ENCODE assay signal across 8 mouse cellular contexts in the genomic region with DNA sequence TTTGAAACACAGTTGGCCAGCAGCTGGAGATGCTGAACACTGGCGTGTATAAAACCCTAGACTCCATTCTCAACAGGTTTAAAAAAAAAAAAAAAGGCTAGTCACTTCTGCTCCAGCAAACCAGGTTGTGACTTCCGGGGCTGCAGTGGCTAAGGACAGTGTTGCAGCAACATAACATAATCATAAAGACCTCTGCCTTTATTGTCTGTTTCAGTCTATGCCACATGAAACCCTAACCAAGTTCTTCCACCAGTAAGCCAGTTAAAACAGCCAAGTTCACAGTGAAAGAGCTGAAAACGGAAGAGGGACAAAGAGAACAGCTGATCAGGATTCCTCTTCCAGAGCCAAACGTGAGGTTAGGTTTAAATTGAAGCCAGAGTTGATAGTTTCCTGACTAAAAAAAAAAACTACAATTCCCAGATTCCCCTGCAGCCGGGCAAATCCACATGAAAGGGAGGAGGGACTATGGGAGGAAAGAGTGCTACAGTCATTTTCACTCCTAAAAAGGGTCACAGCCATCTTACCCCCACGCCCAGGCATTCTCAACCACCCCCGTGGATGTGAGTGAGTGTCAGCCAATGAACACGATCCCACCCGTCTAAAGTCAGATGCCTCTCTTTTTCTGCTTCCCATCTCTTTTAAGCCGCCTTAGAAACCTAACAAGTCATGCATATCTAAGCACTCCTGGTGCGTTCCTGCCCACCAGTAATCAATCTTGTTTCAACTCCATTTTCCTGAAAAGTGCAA.
DNase-seq lines count a peak whose midpoint lies in the region; ATAC-seq and TF ChIP-seq lines count a peak whose summit lies in the region.

No protein-coding gene starts in this region.

- 11% methylated on average over 11 of the region's 11 CpGs for WGBS in embryonic facial prominence, embryonic 14.5 days
- WGBS in heart, embryonic 13.5 days, result 15% methylated on average over 11 of the region's 11 CpGs
- 15% methylated on average over 11 of the region's 11 CpGs for WGBS in liver, embryonic 12.5 days (ENCODE audit: insufficient replicate concordance)

- peak overlapping the region; percentile 61 for H3K4me2 ChIP-seq in embryonic facial prominence, embryonic 14.5 days (ENCODE audit: low read depth, low read length)
- peak overlapping the region; percentile 70 for H3K4me2 ChIP-seq in heart, embryonic 13.5 days
- H3K4me2 ChIP-seq in liver, embryonic 12.5 days, result peak overlapping the region; percentile 61
- peak overlapping the region; percentile 63 for H3K4me2 ChIP-seq in myocyte (ENCODE audit: low read depth)

- peak; percentile 17 to 21 for DNase-seq in urinary bladder, postnatal 36 days (ENCODE audit: low spot score in 2 of 2)
- DNase-seq in urinary bladder, adult 2 months (ENCODE audit: low spot score), result no peak
- peak; percentile 80 for DNase-seq in embryonic facial prominence, embryonic 14.5 days (ENCODE audit: low spot score)
- DNase-seq in kidney, postnatal 14 days, result peak; percentile 68
- DNase-seq in T-cell, adult 2 months (ENCODE audit: low spot score), result no peak

- no peaks in the 10 kb centered on the region for H3K36me3 ChIP-seq in embryonic facial prominence, embryonic 14.5 days (ENCODE audit: control insufficient read depth, insufficient read depth, low read length)
- H3K36me3 ChIP-seq in heart, embryonic 13.5 days, result no peaks in the 10 kb centered on the region
- no peaks in the 10 kb centered on the region for H3K36me3 ChIP-seq in liver, embryonic 12.5 days
- H3K36me3 ChIP-seq in myocyte (ENCODE audit: control insufficient read depth, insufficient read depth), result no peaks in the 10 kb centered on the region

- H3K4me1 ChIP-seq in embryonic facial prominence, embryonic 14.5 days (ENCODE audit: control insufficient read depth, insufficient read depth, low read length), result no peaks in the 10 kb centered on the region
- H3K4me1 ChIP-seq in heart, embryonic 13.5 days, result peaks cover 4% of the 10 kb centered on the region; the same call in 1 of the 2 replicates
- peaks cover 54% of the 10 kb centered on the region for H3K4me1 ChIP-seq in liver, embryonic 12.5 days

- H3K9ac ChIP-seq in embryonic facial prominence, embryonic 14.5 days (ENCODE audit: low read depth, low read length), result peak overlapping the region; percentile 47; the same call in 1 of the 2 replicates
- H3K9ac ChIP-seq in heart, embryonic 13.5 days, result peak overlapping the region; percentile 78
- peak overlapping the region; percentile 41; the same call in 1 of the 2 replicates for H3K9ac ChIP-seq in liver, embryonic 12.5 days

- H3K9me3 ChIP-seq in embryonic facial prominence, embryonic 14.5 days (ENCODE audit: control insufficient read depth, low read length), result no peaks in the 10 kb centered on the region
- H3K9me3 ChIP-seq in heart, embryonic 13.5 days, result no peaks in the 10 kb centered on the region
- H3K9me3 ChIP-seq in liver, embryonic 12.5 days (replicated peaks), result no peaks in the 10 kb centered on the region

- no peaks in the 10 kb centered on the region for H3K79me2 ChIP-seq in myocyte (ENCODE audit: control insufficient read depth, insufficient read depth)

- peak; percentile 71 for ATAC-seq in embryonic facial prominence, embryonic 14.5 days (ENCODE audit: low read depth)
- ATAC-seq in heart, embryonic 13.5 days (ENCODE audit: extremely low read depth, insufficient number of reproducible peaks, low FRiP score, low TSS enrichment), result no peak
- ATAC-seq in liver, embryonic 12.5 days, result peak; percentile 33

- H3ac ChIP-seq in myocyte (ENCODE audit: control insufficient read depth, insufficient read length), result no peak overlapping the region

- no peak for TF ChIP-seq POLR2A in myocyte (IDR thresholded peaks at IDR 0.05; ENCODE audit: insufficient read length, low read depth)

- H3K27ac ChIP-seq in embryonic facial prominence, embryonic 14.5 days (replicated peaks; ENCODE audit: low read depth, low read length), result peak overlapping the region; percentile 58; the same call in 1 of the 2 replicates
- no peak overlapping the region for H3K27ac ChIP-seq in heart, embryonic 13.5 days (replicated peaks)
- H3K27ac ChIP-seq in liver, embryonic 12.5 days, result peak overlapping the region; percentile 67

- peak overlapping the region; percentile 41 for H3K4me3 ChIP-seq in embryonic facial prominence, embryonic 14.5 days (ENCODE audit: low read depth, low read length)
- H3K4me3 ChIP-seq in heart, embryonic 13.5 days, result peak overlapping the region; percentile 54
- peak overlapping the region; percentile 39 for H3K4me3 ChIP-seq in liver, embryonic 12.5 days
- H3K4me3 ChIP-seq in myocyte, result peak overlapping the region; percentile 3

- no peaks in the 10 kb centered on the region for H3K27me3 ChIP-seq in embryonic facial prominence, embryonic 14.5 days (replicated peaks; ENCODE audit: control insufficient read depth, insufficient read depth, low read length)
- H3K27me3 ChIP-seq in heart, embryonic 13.5 days (replicated peaks), result no peaks in the 10 kb centered on the region
- no peaks in the 10 kb centered on the region for H3K27me3 ChIP-seq in liver, embryonic 12.5 days (replicated peaks)
- no peaks in the 10 kb centered on the region for H3K27me3 ChIP-seq in myocyte (ENCODE audit: control insufficient read depth, insufficient read depth, insufficient read length)

TF ChIP-seq in myocyte, 11 proteins besides CTCF, POLR2A, EP300 and RAD21:
- TF ChIP-seq CEBPB (IDR thresholded peaks at IDR 0.05; ENCODE audit: insufficient read depth, poor library complexity, severe bottlenecking), result no peak
- no peak for TF ChIP-seq USF1 (IDR thresholded peaks at IDR 0.05; ENCODE audit: low read depth)
- TF ChIP-seq MYOD1 (IDR thresholded peaks at IDR 0.05; ENCODE audit: control insufficient read depth in 1 of 3, insufficient read length in 2 of 3, low read depth in 2 of 3), result no peak
- no peak for TF ChIP-seq MAX (IDR thresholded peaks at IDR 0.05; ENCODE audit: low read depth)
- no peak for TF ChIP-seq POLR2AphosphoS2 (IDR thresholded peaks at IDR 0.05; ENCODE audit: insufficient read length, low read depth)
- no peak for TF ChIP-seq TCF12 (IDR thresholded peaks at IDR 0.05; ENCODE audit: insufficient read depth, poor library complexity, severe bottlenecking)
- TF ChIP-seq REST (IDR thresholded peaks at IDR 0.05; ENCODE audit: insufficient read depth, insufficient read length), result no peak
- no peak for TF ChIP-seq MYOG (IDR thresholded peaks at IDR 0.05; ENCODE audit: control insufficient read depth in 1 of 3, insufficient read depth in 1 of 3, insufficient read length in 2 of 3, low read depth in 2 of 3)
- no peak for TF ChIP-seq TCF3 (IDR thresholded peaks at IDR 0.05; ENCODE audit: insufficient read length, low read depth)
- TF ChIP-seq E2F4 (IDR thresholded peaks at IDR 0.05; ENCODE audit: insufficient read depth), result no peak
- TF ChIP-seq SRF (IDR thresholded peaks at IDR 0.05; ENCODE audit: control insufficient read depth, insufficient read length, low read depth), result no peak

Comparison
In these comparisons a context has a peak if more than half of its experiments do, and no peak if none do; other contexts are left out.
1. DNase-seq: peak in urinary bladder, postnatal 36 days (2 of 2), embryonic facial prominence, embryonic 14.5 days (single experiment) and kidney, postnatal 14 days (single experiment); none in urinary bladder, adult 2 months (single experiment) and T-cell, adult 2 months (single experiment).
2. H3K4me3 ChIP-seq: peak in every context shown above with its lines; median percentile 54 in heart, embryonic 13.5 days; 41 in embryonic facial prominence, embryonic 14.5 days; 39 in liver, embryonic 12.5 days; 3 in myocyte.
3. Peak in every context shown above with its lines, with median percentiles within 50 percentile points of each other: H3K4me2 ChIP-seq and H3K9ac ChIP-seq.